Mouse (Mus musculus): ENCODE data around the gene Zbtb38. TPM values are rescaled to one million over a fixed set of nuclear protein-coding genes. Genes with fewer than 3 reads are reported as not detected.
"Not testable (repeated sequence)": the region's sequence is repeated elsewhere in the genome, so short reads cannot be mapped to it uniquely, and the experiment has no call there.

Gene Zbtb38
- polyA plus RNA-seq, 1 experiment from 2014 or later = 9.2 TPM

- H3K27ac ChIP-seq (replicated peaks; ENCODE audit: low read depth, low read length) = no peak overlapping the region
- ATAC-seq (ENCODE audit: insufficient number of reproducible peaks, low FRiP score, low TSS enrichment, low read depth) (no peak), DNase-seq (ENCODE audit: low spot score) (no peak)
- peaks cover 2% of the 10 kb centered on the region; the same call in 1 of the 2 replicates for H3K36me3 ChIP-seq (ENCODE audit: control insufficient read depth, insufficient read depth, low read length)
- no peak overlapping the region for H3K4me3 ChIP-seq (ENCODE audit: low read depth, low read length)
- no peak overlapping the region for H3K4me2 ChIP-seq (ENCODE audit: low read depth, severe bottlenecking)
- H3K27me3 ChIP-seq (ENCODE audit: control insufficient read depth, insufficient read depth, low read length) = no peaks in the 10 kb centered on the region
- WGBS = 80% methylated on average over 21 of the region's 21 CpGs
- no peak overlapping the region for H3K9ac ChIP-seq (ENCODE audit: low read length)
- no peaks in the 10 kb centered on the region for H3K4me1 ChIP-seq (ENCODE audit: control insufficient read depth, insufficient read depth, low read length)
- no peaks in the 10 kb centered on the region for H3K9me3 ChIP-seq (ENCODE audit: control insufficient read depth, low read length)
These were observed 64.3 kb downstream of the Zbtb38 start for GRCm38 (mm10) chr9:96688194-96688875.

GRCm38 (mm10) chr9:96687591-96688186 lies 64.9 kb downstream of the Zbtb38 start:
- Histone ChIP-seq H3K4me1 (ENCODE audit: control insufficient read depth, insufficient read depth, low read length) (no peaks in the 10 kb centered on the region), H3K4me2 (ENCODE audit: low read depth, severe bottlenecking) (no peak overlapping the region), H3K9ac (ENCODE audit: low read length) (no peak overlapping the region), H3K27me3 (ENCODE audit: control insufficient read depth, insufficient read depth, low read length) (no peaks in the 10 kb centered on the region), H3K4me3 (ENCODE audit: low read depth, low read length) (no peak overlapping the region), H3K27ac (replicated peaks; ENCODE audit: low read depth, low read length) (no peak overlapping the region), H3K9me3 (ENCODE audit: control insufficient read depth, low read length) (no peaks in the 10 kb centered on the region), H3K36me3 (ENCODE audit: control insufficient read depth, insufficient read depth, low read length) (peaks cover 2% of the 10 kb centered on the region; the same call in 1 of the 2 replicates)
- DNase-seq (ENCODE audit: low spot score) (no peak), ATAC-seq (ENCODE audit: insufficient number of reproducible peaks, low FRiP score, low TSS enrichment, low read depth) (no peak)
- 82% methylated on average over 20 of the region's 20 CpGs for WGBS

GRCm38 (mm10) chr9:96685600-96686084 lies 67.0 kb downstream of the Zbtb38 start:
- no peaks in the 10 kb centered on the region for H3K27me3 ChIP-seq (ENCODE audit: control insufficient read depth, insufficient read depth, low read length)
- H3K4me3 ChIP-seq (ENCODE audit: low read depth, low read length) = no peak overlapping the region
- H3K4me2 ChIP-seq (ENCODE audit: low read depth, severe bottlenecking) = no peak overlapping the region
- no peak overlapping the region for H3K9ac ChIP-seq (ENCODE audit: low read length)
- ATAC-seq (ENCODE audit: insufficient number of reproducible peaks, low FRiP score, low TSS enrichment, low read depth) (no peak), DNase-seq (ENCODE audit: low spot score) (no peak)
- no peaks in the 10 kb centered on the region for H3K9me3 ChIP-seq (ENCODE audit: control insufficient read depth, low read length)
- WGBS = 88% methylated on average over 18 of the region's 18 CpGs
- peaks cover 2% of the 10 kb centered on the region; the same call in 1 of the 2 replicates for H3K36me3 ChIP-seq (ENCODE audit: control insufficient read depth, insufficient read depth, low read length)
- no peaks in the 10 kb centered on the region for H3K4me1 ChIP-seq (ENCODE audit: control insufficient read depth, insufficient read depth, low read length)
- no peak overlapping the region for H3K27ac ChIP-seq (replicated peaks; ENCODE audit: low read depth, low read length)

GRCm38 (mm10) chr9:96684866-96685599 lies 67.6 kb downstream of the Zbtb38 start:
- no peak overlapping the region for H3K9ac ChIP-seq (ENCODE audit: low read length)
- H3K27me3 ChIP-seq (ENCODE audit: control insufficient read depth, insufficient read depth, low read length) = no peaks in the 10 kb centered on the region
- H3K4me1 ChIP-seq (ENCODE audit: control insufficient read depth, insufficient read depth, low read length) = no peaks in the 10 kb centered on the region
- H3K4me2 ChIP-seq (ENCODE audit: low read depth, severe bottlenecking) = no peak overlapping the region
- H3K36me3 ChIP-seq (ENCODE audit: control insufficient read depth, insufficient read depth, low read length) = peaks cover 2% of the 10 kb centered on the region; the same call in 1 of the 2 replicates
- no peak overlapping the region for H3K4me3 ChIP-seq (ENCODE audit: low read depth, low read length)
- ATAC-seq (ENCODE audit: insufficient number of reproducible peaks, low FRiP score, low TSS enrichment, low read depth) (no peak), DNase-seq (ENCODE audit: low spot score) (no peak)
- H3K9me3 ChIP-seq (ENCODE audit: control insufficient read depth, low read length) = no peaks in the 10 kb centered on the region
- WGBS = 63% methylated on average over 14 of the region's 14 CpGs
- H3K27ac ChIP-seq (replicated peaks; ENCODE audit: low read depth, low read length) = no peak overlapping the region

GRCm38 (mm10) chr9:96684165-96684792 lies 68.4 kb downstream of the Zbtb38 start:
- Histone ChIP-seq H3K4me2 (ENCODE audit: low read depth, severe bottlenecking) (no peak overlapping the region), H3K36me3 (ENCODE audit: control insufficient read depth, insufficient read depth, low read length) (peaks cover 2% of the 10 kb centered on the region; the same call in 1 of the 2 replicates), H3K9ac (ENCODE audit: low read length) (no peak overlapping the region), H3K9me3 (ENCODE audit: control insufficient read depth, low read length) (no peaks in the 10 kb centered on the region), H3K27me3 (ENCODE audit: control insufficient read depth, insufficient read depth, low read length) (no peaks in the 10 kb centered on the region), H3K27ac (replicated peaks; ENCODE audit: low read depth, low read length) (no peak overlapping the region), H3K4me1 (ENCODE audit: control insufficient read depth, insufficient read depth, low read length) (no peaks in the 10 kb centered on the region), H3K4me3 (ENCODE audit: low read depth, low read length) (no peak overlapping the region)
- ATAC-seq (ENCODE audit: insufficient number of reproducible peaks, low FRiP score, low TSS enrichment, low read depth) = no peak
- WGBS = 68% methylated on average over 4 of the region's 4 CpGs
- DNase-seq (ENCODE audit: low spot score) = no peak

DNA sequence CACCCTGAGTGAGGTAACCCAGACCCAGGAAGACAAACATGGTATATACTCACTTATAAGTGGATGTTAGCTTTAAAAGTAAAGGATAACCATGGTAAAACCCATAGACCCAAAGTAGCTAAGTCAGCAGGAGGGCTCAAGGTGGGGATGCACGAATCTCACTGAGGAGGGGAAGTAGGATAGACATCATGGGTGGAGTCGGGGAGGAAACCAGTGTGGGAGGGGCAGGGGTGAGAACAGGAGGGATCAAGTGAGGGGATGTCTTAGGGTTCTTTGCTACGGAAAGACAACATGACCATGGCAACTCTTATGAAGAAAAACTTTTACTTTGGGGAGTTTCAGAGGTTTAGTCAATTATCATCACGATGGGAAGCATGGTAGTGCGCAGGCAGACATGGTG lies 74.0 kb downstream of the Zbtb38 start:
- no peak for DNase-seq (ENCODE audit: low spot score)

GRCm38 (mm10) chr9:96677711-96678110 lies 74.9 kb downstream of the Zbtb38 start:
- H3K27me3 ChIP-seq (ENCODE audit: control insufficient read depth, insufficient read depth, low read length); H3K4me2 ChIP-seq (ENCODE audit: low read depth, severe bottlenecking); DNase-seq (ENCODE audit: low spot score); H3K9me3 ChIP-seq (ENCODE audit: control insufficient read depth, low read length); H3K4me1 ChIP-seq (ENCODE audit: control insufficient read depth, insufficient read depth, low read length); H3K36me3 ChIP-seq (ENCODE audit: control insufficient read depth, insufficient read depth, low read length); H3K27ac ChIP-seq (replicated peaks; ENCODE audit: low read depth, low read length); ATAC-seq (ENCODE audit: insufficient number of reproducible peaks, low FRiP score, low TSS enrichment, low read depth); H3K9ac ChIP-seq (ENCODE audit: low read length); H3K4me3 ChIP-seq (ENCODE audit: low read depth, low read length): not testable (repeated sequence)
- 83% methylated on average over 5 of the region's 5 CpGs for WGBS

More for the DNA sequence above, 74.0 kb downstream of the Zbtb38 start:
- no peaks in the 10 kb centered on the region for H3K9me3 ChIP-seq (ENCODE audit: control insufficient read depth, low read length)
- no peak overlapping the region for H3K9ac ChIP-seq (ENCODE audit: low read length)
- H3K4me3 ChIP-seq (ENCODE audit: low read depth, low read length) = no peak overlapping the region
- no peak overlapping the region for H3K27ac ChIP-seq (replicated peaks; ENCODE audit: low read depth, low read length)
- no peaks in the 10 kb centered on the region for H3K36me3 ChIP-seq (ENCODE audit: control insufficient read depth, insufficient read depth, low read length)
- 77% methylated on average over 5 of the region's 5 CpGs for WGBS
- no peak for ATAC-seq (ENCODE audit: insufficient number of reproducible peaks, low FRiP score, low TSS enrichment, low read depth)
- H3K27me3 ChIP-seq (ENCODE audit: control insufficient read depth, insufficient read depth, low read length) = no peaks in the 10 kb centered on the region
- H3K4me1 ChIP-seq (ENCODE audit: control insufficient read depth, insufficient read depth, low read length) = no peaks in the 10 kb centered on the region
- no peak overlapping the region for H3K4me2 ChIP-seq (ENCODE audit: low read depth, severe bottlenecking)

DNA sequence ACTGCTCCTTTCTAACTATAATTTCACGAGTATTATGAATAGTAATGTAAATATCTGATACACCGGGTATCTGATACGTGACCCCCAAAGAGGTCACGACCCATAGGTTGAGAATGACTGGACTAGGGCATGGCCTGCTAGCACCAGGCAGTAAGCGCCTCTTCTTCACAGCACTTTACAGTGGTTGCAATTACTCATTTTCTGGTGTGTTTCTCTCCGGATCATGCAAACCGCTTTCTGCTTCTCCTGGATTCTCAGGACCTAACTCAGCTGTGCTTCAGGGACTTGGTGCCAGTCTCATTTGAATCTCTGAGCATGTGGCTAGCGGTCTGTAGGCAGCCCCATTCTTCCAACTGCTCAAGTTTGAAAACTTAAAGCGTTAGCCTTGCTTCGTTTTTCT lies 76.0 kb downstream of the Zbtb38 start:
- H3K36me3 ChIP-seq (ENCODE audit: control insufficient read depth, insufficient read depth, low read length) = no peaks in the 10 kb centered on the region
- WGBS = 91% methylated on average over 10 of the region's 10 CpGs

More for the DNA sequence above, 76.0 kb downstream of the Zbtb38 start:
- Histone ChIP-seq H3K4me2 (ENCODE audit: low read depth, severe bottlenecking) (no peak overlapping the region), H3K27ac (replicated peaks; ENCODE audit: low read depth, low read length) (no peak overlapping the region), H3K9ac (ENCODE audit: low read length) (no peak overlapping the region), H3K9me3 (ENCODE audit: control insufficient read depth, low read length) (no peaks in the 10 kb centered on the region), H3K4me3 (ENCODE audit: low read depth, low read length) (no peak overlapping the region), H3K27me3 (ENCODE audit: control insufficient read depth, insufficient read depth, low read length) (no peaks in the 10 kb centered on the region), H3K4me1 (ENCODE audit: control insufficient read depth, insufficient read depth, low read length) (no peaks in the 10 kb centered on the region)
- ATAC-seq (ENCODE audit: insufficient number of reproducible peaks, low FRiP score, low TSS enrichment, low read depth) (no peak), DNase-seq (ENCODE audit: low spot score) (no peak)

Data from limb, embryonic 11.5 days (tissue).